23 mouse cellular contexts compared by ENCODE assay signal in genomic region chr2:160580250-160580649, GRCm38 (mm10).
DNase-seq lines count a peak whose midpoint lies in the region; ATAC-seq lines count a peak whose summit lies in the region.
"Had no signal": no experiment of that assay in that cellular context is flagged by ENCODE, and none has a peak within 500 bp of the region (broad histone marks: within the 10 kb centered on the region; RNA-seq: fewer than 3 reads in every experiment).

No protein-coding gene starts in this region.

- no peaks in the 10 kb centered on the region for H3K4me1 ChIP-seq in intestine, embryonic 14.5 days (replicated peaks; ENCODE audit: control insufficient read depth, insufficient read depth, low read length)
- no peaks in the 10 kb centered on the region for H3K4me1 ChIP-seq in intestine, embryonic 16.5 days (ENCODE audit: control insufficient read depth, insufficient read depth, low read length)
- H3K4me1 ChIP-seq in limb, embryonic 10.5 days, result peaks cover 6% of the 10 kb centered on the region
- H3K4me1 ChIP-seq: embryonic facial prominence, embryonic 13.5 days had no signal

- 33% methylated on average over 9 of the region's 9 CpGs for WGBS in intestine, embryonic 14.5 days
- 33% methylated on average over 9 of the region's 9 CpGs for WGBS in intestine, embryonic 16.5 days
- WGBS in limb, embryonic 10.5 days, result 25% methylated on average over 9 of the region's 9 CpGs

- ATAC-seq in intestine, embryonic 14.5 days (replicated peaks; ENCODE audit: low FRiP score, low TSS enrichment, low read depth), result no peak
- ATAC-seq in intestine, embryonic 16.5 days, result no peak
- ATAC-seq: activated CD4-positive, CD25-positive, alpha-beta regulatory T cell, adult 4 months; CD4-positive, CD25-positive, alpha-beta regulatory T cell, adult 4 months; Patski had no signal

- no peak overlapping the region for H3K27ac ChIP-seq in intestine, embryonic 14.5 days (ENCODE audit: low read depth)
- H3K27ac ChIP-seq in intestine, embryonic 16.5 days (ENCODE audit: low read length), result no peak overlapping the region
- H3K27ac ChIP-seq in limb, embryonic 10.5 days, result no peak overlapping the region
- H3K27ac ChIP-seq: embryonic facial prominence, embryonic 13.5 days; embryonic facial prominence, embryonic 15.5 days; forebrain, embryonic 10.5 days had no signal

- H3K9ac ChIP-seq in intestine, embryonic 14.5 days (ENCODE audit: low read length), result no peak overlapping the region
- no peak overlapping the region for H3K9ac ChIP-seq in intestine, embryonic 16.5 days (ENCODE audit: low read depth, low read length)
- H3K9ac ChIP-seq: embryonic facial prominence, embryonic 13.5 days; embryonic facial prominence, embryonic 15.5 days; forebrain, embryonic 12.5 days had no signal

- no peaks in the 10 kb centered on the region for H3K36me3 ChIP-seq in intestine, embryonic 14.5 days (ENCODE audit: control insufficient read depth, insufficient read depth, low read length)
- no peaks in the 10 kb centered on the region for H3K36me3 ChIP-seq in intestine, embryonic 16.5 days (ENCODE audit: control insufficient read depth, insufficient read depth, low read length)
- H3K36me3 ChIP-seq in limb, embryonic 10.5 days, result no peaks in the 10 kb centered on the region
- H3K36me3 ChIP-seq: embryonic facial prominence, embryonic 13.5 days; embryonic facial prominence, embryonic 15.5 days; forebrain, embryonic 10.5 days; forebrain, embryonic 12.5 days; G1E had no signal

- no peaks in the 10 kb centered on the region for H3K9me3 ChIP-seq in intestine, embryonic 14.5 days (ENCODE audit: control insufficient read depth, low read length)
- no peaks in the 10 kb centered on the region for H3K9me3 ChIP-seq in intestine, embryonic 16.5 days (ENCODE audit: control insufficient read depth, low read length)
- no peaks in the 10 kb centered on the region for H3K9me3 ChIP-seq in limb, embryonic 10.5 days (replicated peaks)
- H3K9me3 ChIP-seq: embryonic facial prominence, embryonic 13.5 days; embryonic facial prominence, embryonic 15.5 days; forebrain, embryonic 10.5 days; forebrain, embryonic 12.5 days had no signal

- no peak overlapping the region for H3K4me3 ChIP-seq in intestine, embryonic 14.5 days (ENCODE audit: low read depth, low read length)
- H3K4me3 ChIP-seq in intestine, embryonic 16.5 days (ENCODE audit: low read length), result no peak overlapping the region
- H3K4me3 ChIP-seq in limb, embryonic 10.5 days, result no peak overlapping the region
- H3K4me3 ChIP-seq: embryonic facial prominence, embryonic 13.5 days; embryonic facial prominence, embryonic 15.5 days; erythroblast, embryonic 14.5 days; forebrain, embryonic 12.5 days had no signal

- peak; percentile 25 for DNase-seq in heart, adult 11 months
- DNase-seq in heart, postnatal 14 days, result no peak
- DNase-seq in intestine, embryonic 14.5 days (ENCODE audit: low spot score), result peak; percentile 50
- peak; percentile 31 for DNase-seq in limb, embryonic 10.5 days (ENCODE audit: low spot score)
- DNase-seq: adrenal gland, adult 8-10 months; adrenal gland, postnatal 14 days; adrenal gland, postnatal 36 days; B cell, adult 2 months; cerebellum, adult 11-12 months; cerebellum, adult 2 months; cerebellum, adult 9-10 months; cerebellum, postnatal 10 days; cerebellum, postnatal 25 days had no signal

- H3K27me3 ChIP-seq in intestine, embryonic 14.5 days (replicated peaks; ENCODE audit: control insufficient read depth, insufficient read depth, low read length), result peaks cover 34% of the 10 kb centered on the region
- H3K27me3 ChIP-seq in intestine, embryonic 16.5 days (replicated peaks; ENCODE audit: control insufficient read depth, insufficient read depth, low read length), result peaks cover 25% of the 10 kb centered on the region
- peaks cover 96% of the 10 kb centered on the region for H3K27me3 ChIP-seq in limb, embryonic 10.5 days (ENCODE audit: low read depth, poor library complexity, severe bottlenecking)

- intact Hi-C loops in heart, postnatal 14 days (cut with DNase I), result no loop called here

- no peak overlapping the region for H3K4me2 ChIP-seq in intestine, embryonic 14.5 days (ENCODE audit: low read length)
- no peak overlapping the region for H3K4me2 ChIP-seq in intestine, embryonic 16.5 days (ENCODE audit: low read depth, low read length)
- H3K4me2 ChIP-seq: embryonic facial prominence, embryonic 13.5 days; embryonic facial prominence, embryonic 15.5 days had no signal

Comparison
In these comparisons a context has a peak if more than half of its experiments do, and no peak if none do; other contexts are left out.
1. DNase-seq: peak in heart, adult 11 months (single experiment), intestine, embryonic 14.5 days (single experiment) and limb, embryonic 10.5 days (single experiment); none in heart, postnatal 14 days (0 of 2).